Mouse (Mus musculus): ENCODE results near the gene Gmcl1. TPM values are rescaled to one million over a fixed set of nuclear protein-coding genes. Genes with fewer than 3 reads are reported as not detected.

Gmcl1 gene
- polyA plus RNA-seq, 1 experiment from 2014 or later = 33.8 TPM

DNA sequence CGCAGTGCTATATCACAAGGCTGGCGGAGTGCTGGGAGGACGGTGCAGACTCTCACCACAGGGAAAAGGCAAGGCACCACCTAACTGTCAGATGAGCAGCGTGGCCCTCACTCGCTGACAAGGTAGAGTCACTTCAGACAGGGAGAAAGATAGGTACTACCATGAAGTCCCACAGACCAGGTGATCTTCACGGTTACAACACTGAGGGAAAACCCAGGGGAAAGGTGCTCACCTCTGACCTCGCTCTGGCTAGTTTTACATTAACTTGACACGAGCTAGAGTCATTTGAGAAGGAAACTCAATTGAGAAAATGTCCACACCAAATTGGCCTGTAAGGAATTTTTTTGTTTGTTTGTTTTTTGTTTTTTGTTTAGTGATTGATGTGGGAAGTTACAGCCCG lies 30.6 kb downstream of the Gmcl1 start:
- H3K27ac ChIP-seq (ENCODE audit: low read depth, low read length) = no peak overlapping the region
- H3K4me3 ChIP-seq (ENCODE audit: low read depth, low read length) = no peak overlapping the region
- WGBS = 95% methylated on average over 9 of the region's 9 CpGs
- H3K4me1 ChIP-seq (ENCODE audit: control insufficient read depth, insufficient read depth, low read length) = no peaks in the 10 kb centered on the region
- H3K9ac ChIP-seq (ENCODE audit: low read length) = no peak overlapping the region
- H3K9me3 ChIP-seq (replicated peaks; ENCODE audit: control insufficient read depth, low read length) = no peaks in the 10 kb centered on the region
- DNase-seq (ENCODE audit: low spot score) (no peak), ATAC-seq (no peak)
- peaks cover 79% of the 10 kb centered on the region for H3K36me3 ChIP-seq (ENCODE audit: control insufficient read depth, insufficient read depth, low read length)
- H3K27me3 ChIP-seq (replicated peaks; ENCODE audit: control insufficient read depth, insufficient read depth, low read length) = no peaks in the 10 kb centered on the region
- no peak overlapping the region for H3K4me2 ChIP-seq (ENCODE audit: low read length)

GRCm38 (mm10) chr6:86697903-86698302 lies 35.3 kb downstream of the Gmcl1 start:
- Histone ChIP-seq H3K27ac (ENCODE audit: low read depth, low read length) (no peak overlapping the region), H3K4me2 (ENCODE audit: low read length) (no peak overlapping the region), H3K27me3 (replicated peaks; ENCODE audit: control insufficient read depth, insufficient read depth, low read length) (no peaks in the 10 kb centered on the region), H3K36me3 (ENCODE audit: control insufficient read depth, insufficient read depth, low read length) (peaks cover 81% of the 10 kb centered on the region), H3K9ac (ENCODE audit: low read length) (no peak overlapping the region), H3K4me3 (ENCODE audit: low read depth, low read length) (no peak overlapping the region), H3K9me3 (replicated peaks; ENCODE audit: control insufficient read depth, low read length) (no peaks in the 10 kb centered on the region), H3K4me1 (ENCODE audit: control insufficient read depth, insufficient read depth, low read length) (no peaks in the 10 kb centered on the region)
- no peak for ATAC-seq
- 92% methylated on average over 6 of the region's 6 CpGs for WGBS
- DNase-seq (ENCODE audit: low spot score) = no peak

DNA sequence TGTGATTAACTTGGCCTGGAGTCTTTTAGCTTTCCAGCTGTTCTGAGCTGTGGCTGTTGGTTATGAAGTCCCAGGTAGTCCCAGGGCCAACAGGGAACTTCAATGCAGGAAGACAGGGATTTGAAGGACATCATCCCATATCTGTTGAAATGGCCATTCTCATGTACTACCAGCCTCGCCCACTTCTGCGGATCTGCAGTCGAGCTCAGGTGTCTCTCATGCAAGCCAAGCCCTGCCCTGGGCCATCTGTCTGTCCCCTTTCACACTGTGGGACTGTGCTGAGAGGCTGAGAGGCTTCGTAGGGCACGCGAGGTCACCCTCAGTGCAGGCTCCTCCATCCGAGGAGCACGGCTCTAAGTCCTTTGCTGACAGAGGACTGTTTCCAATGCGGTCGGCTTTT lies 37.0 kb downstream of the Gmcl1 start:
- H3K27me3 ChIP-seq (replicated peaks; ENCODE audit: control insufficient read depth, insufficient read depth, low read length) = no peaks in the 10 kb centered on the region
- H3K4me3 ChIP-seq (ENCODE audit: low read depth, low read length) = no peak overlapping the region
- no peak overlapping the region for H3K27ac ChIP-seq (ENCODE audit: low read depth, low read length)
- ATAC-seq (no peak), DNase-seq (ENCODE audit: low spot score) (no peak)
- H3K36me3 ChIP-seq (ENCODE audit: control insufficient read depth, insufficient read depth, low read length) = peaks cover 77% of the 10 kb centered on the region
- H3K4me1 ChIP-seq (ENCODE audit: control insufficient read depth, insufficient read depth, low read length) = no peaks in the 10 kb centered on the region
- H3K9me3 ChIP-seq (replicated peaks; ENCODE audit: control insufficient read depth, low read length) = no peaks in the 10 kb centered on the region
- no peak overlapping the region for H3K4me2 ChIP-seq (ENCODE audit: low read length)
- 88% methylated on average over 10 of the region's 10 CpGs for WGBS
- H3K9ac ChIP-seq (ENCODE audit: low read length) = no peak overlapping the region

GRCm38 (mm10) chr6:86694465-86694864 lies 38.7 kb downstream of the Gmcl1 start:
- no peaks in the 10 kb centered on the region for H3K4me1 ChIP-seq (ENCODE audit: control insufficient read depth, insufficient read depth, low read length)
- DNase-seq (ENCODE audit: low spot score) (peak; percentile 54), ATAC-seq (no peak)
- no peaks in the 10 kb centered on the region for H3K27me3 ChIP-seq (replicated peaks; ENCODE audit: control insufficient read depth, insufficient read depth, low read length)
- no peak overlapping the region for H3K4me3 ChIP-seq (ENCODE audit: low read depth, low read length)
- no peak overlapping the region for H3K9ac ChIP-seq (ENCODE audit: low read length)
- no peaks in the 10 kb centered on the region for H3K9me3 ChIP-seq (replicated peaks; ENCODE audit: control insufficient read depth, low read length)
- peaks cover 76% of the 10 kb centered on the region for H3K36me3 ChIP-seq (ENCODE audit: control insufficient read depth, insufficient read depth, low read length)
- H3K27ac ChIP-seq (ENCODE audit: low read depth, low read length) = no peak overlapping the region
- no peak overlapping the region for H3K4me2 ChIP-seq (ENCODE audit: low read length)

DNA sequence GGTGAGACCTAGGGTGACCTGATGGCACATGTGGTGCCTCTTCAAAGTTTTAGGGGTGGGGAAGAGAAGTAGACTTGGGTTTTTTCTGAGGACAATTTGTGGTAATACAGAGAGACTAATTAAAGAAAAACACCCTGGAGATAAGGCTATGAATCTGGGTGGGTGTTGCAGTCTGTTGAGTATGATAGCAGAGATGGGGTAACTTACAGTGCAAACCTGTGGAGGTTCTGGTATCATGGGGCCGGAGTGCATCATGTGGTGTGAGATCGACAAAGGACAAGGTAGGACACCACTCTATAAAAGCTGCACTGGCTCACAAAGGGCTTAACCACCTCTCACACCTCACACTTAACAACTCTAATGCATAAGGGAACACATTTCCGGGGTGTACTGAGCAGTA lies 43.5 kb downstream of the Gmcl1 start:
- H3K36me3 ChIP-seq (ENCODE audit: control insufficient read depth, insufficient read depth, low read length) = peaks cover 40% of the 10 kb centered on the region

GRCm38 (mm10) chr6:86686971-86687370 lies 46.2 kb downstream of the Gmcl1 start:
- DNase-seq (ENCODE audit: low spot score) (no peak), ATAC-seq (no peak)
- no peak overlapping the region for H3K27ac ChIP-seq (ENCODE audit: low read depth, low read length)
- peaks cover 4% of the 10 kb centered on the region for H3K4me1 ChIP-seq (ENCODE audit: control insufficient read depth, insufficient read depth, low read length)
- WGBS = 57% methylated on average over 1 of the region's 1 CpGs
- no peaks in the 10 kb centered on the region for H3K9me3 ChIP-seq (replicated peaks; ENCODE audit: control insufficient read depth, low read length)
- H3K9ac ChIP-seq (ENCODE audit: low read length) = no peak overlapping the region
- H3K4me3 ChIP-seq (ENCODE audit: low read depth, low read length) = no peak overlapping the region
- peaks cover 37% of the 10 kb centered on the region for H3K36me3 ChIP-seq (ENCODE audit: control insufficient read depth, insufficient read depth, low read length)
- H3K4me2 ChIP-seq (ENCODE audit: low read length) = no peak overlapping the region
- H3K27me3 ChIP-seq (replicated peaks; ENCODE audit: control insufficient read depth, insufficient read depth, low read length) = no peaks in the 10 kb centered on the region

More for the DNA sequence above, 43.5 kb downstream of the Gmcl1 start:
- ATAC-seq (no peak), DNase-seq (ENCODE audit: low spot score) (no peak)
- Histone ChIP-seq H3K4me2 (ENCODE audit: low read length) (no peak overlapping the region), H3K4me3 (ENCODE audit: low read depth, low read length) (no peak overlapping the region), H3K27me3 (replicated peaks; ENCODE audit: control insufficient read depth, insufficient read depth, low read length) (no peaks in the 10 kb centered on the region), H3K9me3 (replicated peaks; ENCODE audit: control insufficient read depth, low read length) (no peaks in the 10 kb centered on the region), H3K9ac (ENCODE audit: low read length) (no peak overlapping the region), H3K27ac (ENCODE audit: low read depth, low read length) (no peak overlapping the region), H3K4me1 (ENCODE audit: control insufficient read depth, insufficient read depth, low read length) (no peaks in the 10 kb centered on the region)
- 93% methylated on average over 3 of the region's 3 CpGs for WGBS

GRCm38 (mm10) chr6:86684655-86685011 lies 48.5 kb downstream of the Gmcl1 start:
- H3K4me2 ChIP-seq (ENCODE audit: low read length) = peak overlapping the region; percentile 84
- no peak; the same call in 1 of the 2 replicates for ATAC-seq
- peaks cover 4% of the 10 kb centered on the region for H3K4me1 ChIP-seq (ENCODE audit: control insufficient read depth, insufficient read depth, low read length)
- H3K27ac ChIP-seq (ENCODE audit: low read depth, low read length) = no peak overlapping the region; the same call in 1 of the 2 replicates
- peaks cover 39% of the 10 kb centered on the region for H3K36me3 ChIP-seq (ENCODE audit: control insufficient read depth, insufficient read depth, low read length)
- no peaks in the 10 kb centered on the region for H3K27me3 ChIP-seq (replicated peaks; ENCODE audit: control insufficient read depth, insufficient read depth, low read length)
- peak overlapping the region; percentile 78 for H3K9ac ChIP-seq (ENCODE audit: low read length)
- peak overlapping the region; percentile 69 for H3K4me3 ChIP-seq (ENCODE audit: low read depth, low read length)
- 36% methylated on average over 12 of the region's 12 CpGs for WGBS
- H3K9me3 ChIP-seq (replicated peaks; ENCODE audit: control insufficient read depth, low read length) = no peaks in the 10 kb centered on the region
- DNase-seq (ENCODE audit: low spot score) = no peak

GRCm38 (mm10) chr6:86683872-86684654 lies 49.1 kb downstream of the Gmcl1 start, which contains the start of gene Snrnp27:
TSS of gene Snrnp27 (minus strand) at chr6:86684522.
- DNase-seq (ENCODE audit: low spot score) (peak; percentile 90), ATAC-seq (peak; percentile 92)
- Histone ChIP-seq H3K9ac (ENCODE audit: low read length) (peak within 1 kb of the TSS; percentile 78), H3K27ac (ENCODE audit: low read depth, low read length) (no peak within 1 kb of the TSS; the same call in 1 of the 2 replicates), H3K4me2 (ENCODE audit: low read length) (peak within 1 kb of the TSS; percentile 84), H3K4me1 (ENCODE audit: control insufficient read depth, insufficient read depth, low read length) (peaks cover 4% of the 10 kb centered on the region), H3K27me3 (replicated peaks; ENCODE audit: control insufficient read depth, insufficient read depth, low read length) (no peaks in the 10 kb centered on the region), H3K36me3 (ENCODE audit: control insufficient read depth, insufficient read depth, low read length) (peaks cover 39% of the 10 kb centered on the region), H3K4me3 (ENCODE audit: low read depth, low read length) (peak within 1 kb of the TSS; percentile 69), H3K9me3 (replicated peaks; ENCODE audit: control insufficient read depth, low read length) (no peaks in the 10 kb centered on the region)
- WGBS = 3% methylated on average over 36 of the region's 36 CpGs

GRCm38 (mm10) chr6:86681289-86681688 lies 51.9 kb downstream of the Gmcl1 start:
- DNase-seq (ENCODE audit: low spot score) = no peak

More at GRCm38 (mm10) chr6:86681289-86681688, 51.9 kb downstream of the Gmcl1 start:
- H3K9ac ChIP-seq (ENCODE audit: low read length) = no peak overlapping the region
- H3K27ac ChIP-seq (ENCODE audit: low read depth, low read length) = no peak overlapping the region
- no peaks in the 10 kb centered on the region for H3K9me3 ChIP-seq (replicated peaks; ENCODE audit: control insufficient read depth, low read length)
- peaks cover 4% of the 10 kb centered on the region for H3K4me1 ChIP-seq (ENCODE audit: control insufficient read depth, insufficient read depth, low read length)
- WGBS = 86% methylated on average over 3 of the region's 3 CpGs
- H3K4me3 ChIP-seq (ENCODE audit: low read depth, low read length) = no peak overlapping the region
- ATAC-seq = no peak
- peaks cover 63% of the 10 kb centered on the region for H3K36me3 ChIP-seq (ENCODE audit: control insufficient read depth, insufficient read depth, low read length)
- no peaks in the 10 kb centered on the region for H3K27me3 ChIP-seq (replicated peaks; ENCODE audit: control insufficient read depth, insufficient read depth, low read length)
- H3K4me2 ChIP-seq (ENCODE audit: low read length) = no peak overlapping the region

Measured in forebrain, embryonic 14.5 days (tissue).